Mouse (Mus musculus) limb, embryonic 13.5 days (tissue): ENCODE data around the gene Esrra. TPM values are rescaled to one million over a fixed set of nuclear protein-coding genes. Genes with fewer than 3 reads are reported as not detected.
A peak's percentile ranks its signal among the peaks of the same experiment; 100 is the strongest.

Source experiments
- ATAC-seq: fragments of 200-750 bp; cut with Nextera tagmentation; 2 replicates; pipeline ENCODE4 v1.8.0; 2017; ENCODE audit warnings: low read depth, moderate number of reproducible peaks, moderate TSS enrichment; ENCODE audit not compliant: low FRiP score
- H3K27ac ChIP-seq: fragments of 300-500 bp; sonication (generic); 2 replicates; pipeline ENCODE4 v1.5.1; 2015; ENCODE audit warnings: inconsistent platforms, mild to moderate bottlenecking, moderate library complexity
- H3K27me3 ChIP-seq: fragments of 300-500 bp; sonication (generic); 2 replicates; pipeline ENCODE4 v1.6.1; 2015; ENCODE audit warnings: mild to moderate bottlenecking, inconsistent platforms
- H3K36me3 ChIP-seq: fragments of 300-500 bp; sonication (generic); 2 replicates; pipeline ENCODE4 v1.6.1; 2015; ENCODE audit warnings: inconsistent platforms, mild to moderate bottlenecking, moderate library complexity
- H3K4me1 ChIP-seq: fragments of 300-500 bp; sonication (generic); 2 replicates; pipeline ENCODE4 v1.6.1; 2015; ENCODE audit warnings: inconsistent platforms
- H3K4me2 ChIP-seq: fragments of 300-500 bp; sonication (generic); replicated peaks from 2 replicates; pipeline ENCODE4 v1.6.1; 2015; ENCODE audit warnings: inconsistent platforms, mild to moderate bottlenecking, moderate library complexity
- H3K4me3 ChIP-seq: fragments of 300-500 bp; sonication (generic); 2 replicates; pipeline ENCODE4 v1.5.1; 2015; ENCODE audit warnings: moderate library complexity, mild to moderate bottlenecking, inconsistent platforms
- H3K9ac ChIP-seq: fragments of 300-500 bp; sonication (generic); 2 replicates; pipeline ENCODE4 v1.6.1; 2015; ENCODE audit warnings: mild to moderate bottlenecking, inconsistent platforms
- H3K9me3 ChIP-seq: fragments of 300-500 bp; sonication (generic); 2 replicates; pipeline ENCODE4 v1.6.1; 2016; ENCODE audit warnings: inconsistent platforms
- WGBS: fragments of 180-500 bp; shearing (Covaris S2); methylation state at CpG from one replicate; pipeline ENCODE4 v1.1.7; 2015; 5-methylcytosine and 5-hydroxymethylcytosine counted together
- microRNA-seq: library from miRNA; unstranded; fragments of <30 nt; microRNA quantifications from one replicate; pipeline ENCODE4, GENCODE M21; 2016
- polyA plus RNA-seq: library from polyadenylated mRNA; unstranded; fragments of >200 nt; fragmentation: Nextera tagmentation; extraction: Ambion mirVana; gene quantifications from 2 replicates; pipeline ENCODE4 v1.2.1, GENCODE M21; 2015

The Esrra gene
- polyA plus RNA-seq, 1 experiment from 2014 or later: 8.5 TPM

DNA sequence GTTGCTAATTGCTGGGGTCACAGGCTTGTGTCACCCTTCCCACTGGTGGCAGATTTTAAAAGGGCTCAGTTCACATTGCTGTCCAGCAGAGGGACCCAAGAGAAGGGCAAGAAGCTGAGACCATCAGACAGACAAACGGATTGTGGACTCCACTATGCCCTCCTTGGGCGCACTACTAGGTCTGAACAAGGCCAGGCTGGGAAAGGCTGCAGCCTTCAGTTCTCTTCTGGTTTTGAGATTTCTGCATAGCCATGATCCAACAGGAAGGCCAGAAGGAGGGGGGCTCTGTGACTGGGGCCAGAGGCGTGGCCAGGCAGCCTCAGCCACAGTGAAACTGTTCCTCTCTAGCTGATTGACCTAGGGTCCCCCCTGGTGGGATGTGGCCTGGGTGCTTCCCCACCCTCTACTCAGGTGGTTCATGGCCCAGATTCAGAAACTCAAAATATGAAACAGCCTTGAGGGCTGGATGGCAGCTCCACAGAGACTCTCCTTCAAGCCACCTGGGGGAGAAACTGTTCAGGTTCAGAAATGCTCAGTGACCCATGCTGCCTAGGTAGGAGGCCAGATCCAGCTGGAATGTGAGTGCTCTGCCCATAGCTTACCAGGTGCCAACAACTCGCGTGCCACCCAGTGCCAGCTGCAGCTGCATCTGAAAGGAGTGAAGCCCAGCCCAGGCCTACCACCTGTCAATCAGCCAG lies 49.9 kb downstream of the Esrra start:
- no peak overlapping the region for H3K4me2 ChIP-seq
- H3K4me3 ChIP-seq: no peak overlapping the region
- H3K9ac ChIP-seq: no peak overlapping the region
- H3K4me1 ChIP-seq: peaks cover 12% of the 10 kb centered on the region
- 72% methylated on average over 5 of the region's 5 CpGs for WGBS
- H3K27ac ChIP-seq: no peak overlapping the region
- ATAC-seq: no peak
- no peaks in the 10 kb centered on the region for H3K9me3 ChIP-seq
- H3K36me3 ChIP-seq: no peaks in the 10 kb centered on the region
- H3K27me3 ChIP-seq: no peaks in the 10 kb centered on the region

DNA sequence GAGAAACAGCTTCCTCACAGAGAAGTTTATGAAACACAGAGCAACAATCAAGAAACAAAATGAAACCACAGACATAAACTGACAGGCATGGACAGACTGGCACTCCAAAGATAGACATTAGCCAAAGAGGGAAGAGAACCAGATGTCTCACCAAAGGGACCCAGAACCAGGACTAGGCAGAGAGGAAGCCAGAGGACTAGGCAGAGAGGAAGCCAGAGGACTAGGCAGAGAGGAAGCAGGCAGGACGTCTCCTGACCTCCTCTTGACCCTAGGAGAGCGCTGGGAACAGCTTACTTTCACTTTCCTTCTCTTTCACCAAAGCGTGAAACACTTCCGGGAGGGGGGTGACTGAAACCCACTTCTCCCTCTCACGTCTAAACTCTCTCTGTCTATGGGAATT lies 52.3 kb downstream of the Esrra start:
- 0 out of 2 replicates have a peak overlapping the region, but pooled peaks have one; percentile 26 for H3K9ac ChIP-seq
- H3K4me1 ChIP-seq: peaks cover 12% of the 10 kb centered on the region
- H3K36me3 ChIP-seq: no peaks in the 10 kb centered on the region
- H3K9me3 ChIP-seq: no peaks in the 10 kb centered on the region
- peak overlapping the region; percentile 46 for H3K4me2 ChIP-seq
- H3K27me3 ChIP-seq: no peaks in the 10 kb centered on the region
- no peak overlapping the region for H3K27ac ChIP-seq
- under 1% methylated on average over 5 of the region's 5 CpGs for WGBS
- no peak for ATAC-seq
- peak overlapping the region; percentile 13 for H3K4me3 ChIP-seq

- 83% methylated on average over 4 of the region's 4 CpGs for WGBS
These were observed 60.2 kb downstream of the Esrra start for GRCm38 (mm10) chr19:6861451-6861850.

More at GRCm38 (mm10) chr19:6861451-6861850, 60.2 kb downstream of the Esrra start:
- no peak for ATAC-seq
- H3K9ac ChIP-seq: no peak overlapping the region
- H3K4me2 ChIP-seq: no peak overlapping the region
- 0 out of 2 replicates have a peak, but pooled peaks cover under 1% of the 10 kb centered on the region for H3K4me1 ChIP-seq
- no peak overlapping the region for H3K4me3 ChIP-seq
- no peaks in the 10 kb centered on the region for H3K36me3 ChIP-seq
- peaks cover under 1% of the 10 kb centered on the region; the same call in 1 of the 2 replicates for H3K27me3 ChIP-seq
- no peaks in the 10 kb centered on the region for H3K9me3 ChIP-seq
- no peak overlapping the region for H3K27ac ChIP-seq

Small RNA genes within 50 kb of the gene (microRNA-seq; reads per million reads assigned to microRNA genes)
- not detected for gene Mir6990

Other genes with a start within 250 kb of the Esrra start
- gene Rps6ka4, start 81.2 kb downstream of the Esrra start, polyA plus RNA-seq: 20.7 and 21.4 TPM in 2 replicates
- gene Ccdc88b, start 63.6 kb downstream of the Esrra start, polyA plus RNA-seq: 1.1 and 1.2 TPM in 2 replicates
- gene Trmt112, start 12.1 kb downstream of the Esrra start, polyA plus RNA-seq: 165 and 176 TPM in 2 replicates
- 223 and 235 TPM in 2 replicates for gene Prdx5, start 11.7 kb downstream of the Esrra start, polyA plus RNA-seq
- gene Catsperz, start 3.6 kb upstream of the Esrra start, polyA plus RNA-seq: 2.2 and 3.0 TPM in 2 replicates
- gene Kcnk4, start 12.7 kb upstream of the Esrra start, polyA plus RNA-seq: 0.49 and 0.85 TPM in 2 replicates
- gene Bad, start 20.0 kb upstream of the Esrra start, polyA plus RNA-seq: 73.4 and 87.0 TPM in 2 replicates
- gene Gpr137, start 20.7 kb upstream of the Esrra start, polyA plus RNA-seq: 28.6 and 33.0 TPM in 2 replicates
- gene Ppp1r14b, start 53.2 kb upstream of the Esrra start, polyA plus RNA-seq: 151 and 168 TPM in 2 replicates
- 36.8 and 40.0 TPM in 2 replicates for gene Plcb3, start 54.7 kb upstream of the Esrra start, polyA plus RNA-seq
- 84.5 and 89.3 TPM in 2 replicates for gene Fkbp2, start 58.7 kb upstream of the Esrra start, polyA plus RNA-seq
- 53.6 and 59.6 TPM in 2 replicates for gene Vegfb, start 65.8 kb upstream of the Esrra start, polyA plus RNA-seq
- gene Dnajc4, start 70.8 kb upstream of the Esrra start, polyA plus RNA-seq: 22.2 and 25.9 TPM in 2 replicates
- 24.0 and 25.8 TPM in 2 replicates for gene Nudt22, start 74.3 kb upstream of the Esrra start, polyA plus RNA-seq
- gene Trpt1, start 74.3 kb upstream of the Esrra start, polyA plus RNA-seq: 11.9 and 13.6 TPM in 2 replicates
- gene Fermt3, start 97.7 kb upstream of the Esrra start, polyA plus RNA-seq: 7.6 and 8.4 TPM in 2 replicates
- 241 and 278 TPM in 2 replicates for gene Stip1, start 118.2 kb upstream of the Esrra start, polyA plus RNA-seq
- gene Macrod1, start 135.0 kb upstream of the Esrra start, polyA plus RNA-seq: 12.3 and 13.3 TPM in 2 replicates
- 7.7 and 8.1 TPM in 2 replicates for gene Flrt1, start 183.9 kb upstream of the Esrra start, polyA plus RNA-seq